22 mouse cellular contexts compared by ENCODE assay signal in the genomic region with DNA sequence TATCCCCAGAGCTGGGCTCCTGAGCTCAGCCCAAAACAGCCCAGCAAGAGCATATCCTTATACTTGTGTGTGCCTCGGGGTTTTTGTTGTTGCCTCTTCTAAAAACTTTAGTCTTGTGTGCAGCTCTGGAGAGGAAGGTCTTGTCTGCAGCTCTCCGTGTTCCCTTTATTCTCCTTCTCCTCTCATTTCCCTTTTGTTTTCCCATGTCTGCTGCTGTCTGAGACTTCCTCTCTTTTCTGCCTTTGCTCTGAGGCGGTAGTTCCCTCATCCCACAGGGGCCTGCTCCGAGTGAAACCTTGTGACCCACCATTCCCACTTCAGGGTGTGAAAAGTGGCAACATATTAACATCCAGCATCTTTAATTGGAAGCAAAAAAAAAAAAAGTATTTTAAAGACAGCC. TPM values are rescaled to one million over a fixed set of nuclear protein-coding genes. Genes with fewer than 3 reads are reported as not detected.
DNase-seq lines count a peak whose midpoint lies in the region; ATAC-seq and TF ChIP-seq lines count a peak whose summit lies in the region.
"Had no signal": no experiment of that assay in that cellular context is flagged by ENCODE, and none has a peak within 500 bp of the region (broad histone marks: within the 10 kb centered on the region; RNA-seq: fewer than 3 reads in every experiment).

No protein-coding gene starts in this region.

- H3K4me3 ChIP-seq in forebrain, embryonic 12.5 days (replicated peaks), result no peak overlapping the region
- no peak overlapping the region for H3K4me3 ChIP-seq in forebrain, embryonic 11.5 days (ENCODE audit: low read depth, low read length)
- no peak overlapping the region for H3K4me3 ChIP-seq in midbrain, embryonic 10.5 days
- no peak overlapping the region for H3K4me3 ChIP-seq in midbrain, postnatal 0 days (ENCODE audit: low read depth, low read length)
- H3K4me3 ChIP-seq: embryonic facial prominence, embryonic 13.5 days; embryonic facial prominence, embryonic 15.5 days; erythroblast, embryonic 14.5 days; forebrain, embryonic 13.5 days had no signal

- no peak for ATAC-seq in forebrain, embryonic 12.5 days (ENCODE audit: low FRiP score)
- ATAC-seq in forebrain, embryonic 11.5 days (replicated peaks; ENCODE audit: low FRiP score), result no peak
- no peak for ATAC-seq in midbrain, postnatal 0 days (ENCODE audit: low FRiP score)
- ATAC-seq in megakaryocyte, adult 5-6 weeks (ENCODE audit: poor library complexity, severe bottlenecking), result peak; percentile 65
- ATAC-seq: forebrain, embryonic 13.5 days had no signal

- peaks cover 16% of the 10 kb centered on the region for H3K4me1 ChIP-seq in forebrain, embryonic 12.5 days
- H3K4me1 ChIP-seq in forebrain, embryonic 11.5 days (replicated peaks; ENCODE audit: control insufficient read depth, insufficient read depth, low read length), result peaks cover 3% of the 10 kb centered on the region; the same call in 1 of the 2 replicates
- peaks cover 10% of the 10 kb centered on the region for H3K4me1 ChIP-seq in midbrain, embryonic 10.5 days
- no peaks in the 10 kb centered on the region for H3K4me1 ChIP-seq in midbrain, postnatal 0 days (ENCODE audit: insufficient read depth, low read length)
- H3K4me1 ChIP-seq: embryonic facial prominence, embryonic 13.5 days; embryonic facial prominence, embryonic 15.5 days had no signal

- WGBS in forebrain, embryonic 12.5 days, result 46% methylated on average over 4 of the region's 4 CpGs
- 41% methylated on average over 4 of the region's 4 CpGs for WGBS in forebrain, embryonic 11.5 days
- 62% methylated on average over 4 of the region's 4 CpGs for WGBS in midbrain, embryonic 10.5 days
- 70% methylated on average over 4 of the region's 4 CpGs for WGBS in midbrain, postnatal 0 days

- 0 out of 2 replicates have a peak overlapping the region, but pooled peaks have one; percentile 19 for H3K27ac ChIP-seq in forebrain, embryonic 12.5 days
- H3K27ac ChIP-seq in forebrain, embryonic 11.5 days (ENCODE audit: low read depth, low read length), result no peak overlapping the region
- H3K27ac ChIP-seq in midbrain, embryonic 10.5 days (replicated peaks), result 0 out of 2 replicates have a peak overlapping the region, but pooled peaks have one; percentile 19
- no peak overlapping the region for H3K27ac ChIP-seq in midbrain, postnatal 0 days (ENCODE audit: low read depth, low read length)
- H3K27ac ChIP-seq: embryonic facial prominence, embryonic 13.5 days; embryonic facial prominence, embryonic 15.5 days had no signal

- H3K36me3 ChIP-seq in forebrain, embryonic 12.5 days (replicated peaks), result no peaks in the 10 kb centered on the region
- no peaks in the 10 kb centered on the region for H3K36me3 ChIP-seq in forebrain, embryonic 11.5 days (ENCODE audit: control insufficient read depth, insufficient read depth, low read length)
- H3K36me3 ChIP-seq in midbrain, embryonic 10.5 days, result no peaks in the 10 kb centered on the region
- H3K36me3 ChIP-seq in midbrain, postnatal 0 days (ENCODE audit: insufficient read depth, low read length), result no peaks in the 10 kb centered on the region
- H3K36me3 ChIP-seq: embryonic facial prominence, embryonic 13.5 days; embryonic facial prominence, embryonic 15.5 days had no signal

- H3K9ac ChIP-seq in forebrain, embryonic 12.5 days, result no peak overlapping the region
- H3K9ac ChIP-seq in forebrain, embryonic 11.5 days (ENCODE audit: low read length), result no peak overlapping the region
- H3K9ac ChIP-seq in midbrain, postnatal 0 days (replicated peaks; ENCODE audit: low read length, poor library complexity, severe bottlenecking), result no peak overlapping the region
- H3K9ac ChIP-seq: embryonic facial prominence, embryonic 13.5 days; embryonic facial prominence, embryonic 15.5 days; forebrain, embryonic 13.5 days had no signal

- no peaks in the 10 kb centered on the region for H3K9me3 ChIP-seq in forebrain, embryonic 12.5 days
- H3K9me3 ChIP-seq in forebrain, embryonic 11.5 days (ENCODE audit: control insufficient read depth, low read length), result no peaks in the 10 kb centered on the region
- H3K9me3 ChIP-seq in midbrain, embryonic 10.5 days (replicated peaks), result no peaks in the 10 kb centered on the region
- no peaks in the 10 kb centered on the region for H3K9me3 ChIP-seq in midbrain, postnatal 0 days (ENCODE audit: low read length)
- H3K9me3 ChIP-seq: embryonic facial prominence, embryonic 13.5 days; embryonic facial prominence, embryonic 15.5 days; forebrain, embryonic 13.5 days had no signal

- H3K4me2 ChIP-seq in forebrain, embryonic 12.5 days, result no peak overlapping the region
- no peak overlapping the region for H3K4me2 ChIP-seq in forebrain, embryonic 11.5 days (ENCODE audit: low read depth, low read length, severe bottlenecking)
- no peak overlapping the region for H3K4me2 ChIP-seq in midbrain, postnatal 0 days (ENCODE audit: low read depth, low read length, poor library complexity, severe bottlenecking)
- H3K4me2 ChIP-seq: embryonic facial prominence, embryonic 13.5 days; embryonic facial prominence, embryonic 15.5 days; forebrain, embryonic 13.5 days had no signal

- no peaks in the 10 kb centered on the region for H3K27me3 ChIP-seq in forebrain, embryonic 12.5 days
- no peaks in the 10 kb centered on the region for H3K27me3 ChIP-seq in forebrain, embryonic 11.5 days (ENCODE audit: control insufficient read depth, insufficient read depth, low read length)
- peaks cover 9% of the 10 kb centered on the region for H3K27me3 ChIP-seq in midbrain, embryonic 10.5 days (ENCODE audit: low read depth, poor library complexity, severe bottlenecking)
- no peaks in the 10 kb centered on the region for H3K27me3 ChIP-seq in midbrain, postnatal 0 days (ENCODE audit: insufficient read depth, low read length)
- H3K27me3 ChIP-seq: embryonic facial prominence, embryonic 13.5 days; embryonic facial prominence, embryonic 15.5 days had no signal

- no peak for DNase-seq in forebrain, embryonic 11.5 days (ENCODE audit: low spot score)
- DNase-seq in midbrain, embryonic 10.5 days (ENCODE audit: low spot score), result no peak
- no peak for DNase-seq in midbrain, postnatal 0 days (ENCODE audit: low spot score)
- no peak for DNase-seq in heart, adult 11 months
- no peak for DNase-seq in thymus, postnatal 14 days
- DNase-seq: adrenal gland, adult 2 months; adrenal gland, postnatal 10 days; adrenal gland, postnatal 25 days; cerebellum, adult 11 months; cerebellum, adult 18-20 months; cerebellum, adult 8-10 months; cerebellum, adult 9-11 months; cerebellum, postnatal 14 days; cerebellum, postnatal 36 days; embryo, embryonic 11 days had no signal

- TF ChIP-seq CTCF in midbrain, postnatal 0 days (IDR thresholded peaks at IDR 0.05), result no peak

RNA-seq across cellular contexts. Expression of a gene that starts 51.5 kb away (rescaled TPM):
- 22.3 and 27.7 TPM in 2 replicates for polyA plus RNA-seq in forebrain, embryonic 12.5 days (2016; fragmentation: Nextera tagmentation; extraction: Ambion mirVana)
- 16.2 and 17.3 TPM in 2 replicates for polyA plus RNA-seq in forebrain, embryonic 11.5 days (2014; fragmentation: Nextera tagmentation; extraction: Ambion mirVana)
- 7.7 and 10.0 TPM in 2 replicates for polyA plus RNA-seq in midbrain, embryonic 10.5 days (2016; fragmentation: Nextera tagmentation; extraction: Ambion mirVana)
- 15.9 and 16.0 TPM in 2 replicates for total RNA-seq in midbrain, postnatal 0 days (2014; rRNA removed)
- polyA plus RNA-seq in midbrain, postnatal 0 days (2015; fragmentation: Nextera tagmentation; extraction: Ambion mirVana), result 11.0 and 11.7 TPM in 2 replicates
- total RNA-seq in megakaryocyte, adult 5-6 weeks (2015), result 3.3 and 3.6 TPM in 2 replicates
- 0.99 and 1.2 TPM in 2 replicates for total RNA-seq in megakaryocyte, adult 5-6 weeks (2017)
- total RNA-seq: MEL had no signal

Comparison
In these comparisons a context has a peak if more than half of its experiments do, and no peak if none do; other contexts are left out.
1. H3K27ac ChIP-seq: peak in forebrain, embryonic 12.5 days (single experiment) and midbrain, embryonic 10.5 days (single experiment); none in forebrain, embryonic 11.5 days (single experiment) and midbrain, postnatal 0 days (single experiment).